Mouse (Mus musculus) inflammation-experienced regulatory T-cells (primary cell): ENCODE measurements around the gene Mphosph6. TPM values are rescaled to one million over a fixed set of nuclear protein-coding genes. Genes with fewer than 3 reads are reported as not detected.

Experiments
- polyA plus RNA-seq, 2 experiments: library from polyadenylated mRNA; unstranded; fragments of 100-300 nt; shearing (Covaris generic); gene quantifications; one replicate each; pipeline ENCODE4 v1.2.1; 2017

Gene Mphosph6
- polyA plus RNA-seq = 10 to 100 TPM; 31.2 to 44.9 TPM

DNA sequence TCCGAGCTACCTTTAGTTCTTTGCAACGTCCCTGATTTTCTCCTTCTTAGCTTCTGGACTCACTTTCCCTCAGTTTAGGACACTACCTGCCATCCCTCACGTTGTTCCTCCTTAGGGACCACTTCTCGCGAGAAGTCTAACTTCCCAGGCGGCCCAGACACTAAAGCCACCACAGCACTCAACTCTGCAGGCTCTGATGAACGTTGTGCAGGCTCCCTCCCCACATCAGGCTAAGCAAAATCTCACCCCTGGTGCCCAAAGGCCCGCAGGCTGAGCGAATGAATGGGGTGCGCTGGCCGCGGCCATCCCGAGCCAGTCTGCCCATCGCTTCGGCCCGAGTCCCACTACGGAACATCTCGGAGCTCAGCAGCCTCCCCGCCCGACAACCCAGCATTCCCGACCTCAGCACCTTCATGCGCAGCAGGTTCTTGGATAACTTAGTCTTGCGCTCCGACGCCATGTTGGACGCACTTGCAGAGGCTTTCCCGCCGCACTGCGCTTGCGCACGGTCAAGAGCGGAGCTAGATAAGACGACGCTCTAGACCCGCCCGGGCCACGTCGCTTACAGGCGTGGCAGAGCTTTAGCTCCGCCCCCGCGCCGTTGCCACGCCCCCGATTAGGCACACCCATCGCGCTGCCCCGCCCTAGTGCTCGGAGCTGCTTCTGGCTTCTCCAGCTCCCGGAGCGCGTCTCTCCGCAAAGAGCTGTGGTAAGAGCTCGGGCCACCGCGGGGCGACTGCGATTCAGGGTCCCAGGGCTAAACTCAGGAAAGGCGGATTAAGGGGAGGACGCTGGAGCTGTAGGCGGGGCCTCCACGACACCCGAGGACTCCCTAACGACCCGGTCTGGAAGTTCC, at the start of gene Mphosph6:
Gene Mphosph6, minus strand, starts transcription at position 501 of the 856 bp plus-strand sequence.

Other genes starting within 250 kb of the Mphosph6 start
- gene Sdr42e1, start 128.3 kb downstream of the Mphosph6 start, polyA plus RNA-seq = 1 to 10 TPM in 1 of 2 experiments, under 1 TPM in 1; 0.94 to 2.1 TPM
- under 1 TPM; 0.35 to 0.87 TPM for gene Hsd17b2, start 100.0 kb downstream of the Mphosph6 start, polyA plus RNA-seq